Mouse (Mus musculus): ENCODE measurements around the gene Sorcs2. TPM values are rescaled to one million over a fixed set of nuclear protein-coding genes. Genes with fewer than 3 reads are reported as not detected.
A peak's percentile ranks its signal among the peaks of the same experiment; 100 is the strongest.

The Sorcs2 gene
- polyA plus RNA-seq, 1 experiment from 2014 or later: 14.8 TPM

GRCm38 (mm10) chr5:36075172-36076074 lies 322.5 kb downstream of the Sorcs2 start:
- ATAC-seq (ENCODE audit: low FRiP score): peak; percentile 68; the same call in 1 of the 2 replicates
- Histone ChIP-seq H3K4me2 (no peak overlapping the region), H3K4me1 (peaks cover 7% of the 10 kb centered on the region), H3K4me3 (replicated peaks) (no peak overlapping the region), H3K9ac (replicated peaks) (no peak overlapping the region), H3K9me3 (replicated peaks) (no peaks in the 10 kb centered on the region), H3K36me3 (no peaks in the 10 kb centered on the region), H3K27ac (replicated peaks) (no peak overlapping the region), H3K27me3 (replicated peaks) (no peaks in the 10 kb centered on the region; the same call in 1 of the 2 replicates)
- 25% methylated on average over 5 of the region's 5 CpGs for WGBS

- WGBS: 59% methylated on average over 6 of the region's 6 CpGs
- H3K4me2 ChIP-seq: no peak overlapping the region
- H3K36me3 ChIP-seq: no peaks in the 10 kb centered on the region
- 0 out of 2 replicates have a peak overlapping the region, but pooled peaks have one; percentile 3 for H3K27ac ChIP-seq (replicated peaks)
- H3K9me3 ChIP-seq (replicated peaks): no peaks in the 10 kb centered on the region
- H3K9ac ChIP-seq (replicated peaks): no peak overlapping the region
- peaks cover 14% of the 10 kb centered on the region for H3K27me3 ChIP-seq (replicated peaks)
- H3K4me1 ChIP-seq: peaks cover 17% of the 10 kb centered on the region
- no peak overlapping the region for H3K4me3 ChIP-seq (replicated peaks)
- ATAC-seq (ENCODE audit: low FRiP score): no peak
Measured at GRCm38 (mm10) chr5:36069503-36070360, 328.2 kb downstream of the Sorcs2 start.

GRCm38 (mm10) chr5:36067651-36068181 lies 330.2 kb downstream of the Sorcs2 start:
- ATAC-seq (ENCODE audit: low FRiP score): no peak
- peaks cover 16% of the 10 kb centered on the region for H3K27me3 ChIP-seq (replicated peaks)
- no peak overlapping the region for H3K27ac ChIP-seq (replicated peaks)

GRCm38 (mm10) chr5:36057804-36058322 lies 340.1 kb downstream of the Sorcs2 start:
- Histone ChIP-seq H3K4me3 (replicated peaks) (no peak overlapping the region), H3K9ac (replicated peaks) (no peak overlapping the region), H3K36me3 (no peaks in the 10 kb centered on the region), H3K4me1 (peaks cover 8% of the 10 kb centered on the region), H3K27ac (replicated peaks) (no peak overlapping the region; the same call in 1 of the 2 replicates), H3K27me3 (replicated peaks) (no peaks in the 10 kb centered on the region), H3K4me2 (no peak overlapping the region), H3K9me3 (replicated peaks) (no peaks in the 10 kb centered on the region)
- 52% methylated on average over 14 of the region's 14 CpGs for WGBS
- peak; percentile 67 for ATAC-seq (ENCODE audit: low FRiP score)

More at GRCm38 (mm10) chr5:36067651-36068181, 330.2 kb downstream of the Sorcs2 start:
- 22% methylated on average over 8 of the region's 8 CpGs for WGBS
- Histone ChIP-seq H3K9ac (replicated peaks) (no peak overlapping the region), H3K4me2 (no peak overlapping the region), H3K36me3 (no peaks in the 10 kb centered on the region), H3K4me1 (peaks cover 17% of the 10 kb centered on the region), H3K4me3 (replicated peaks) (no peak overlapping the region), H3K9me3 (replicated peaks) (no peaks in the 10 kb centered on the region)

- ATAC-seq (ENCODE audit: low FRiP score): no peak
- H3K9me3 ChIP-seq (replicated peaks): no peaks in the 10 kb centered on the region
- no peaks in the 10 kb centered on the region for H3K27me3 ChIP-seq (replicated peaks)
- peaks cover 8% of the 10 kb centered on the region for H3K4me1 ChIP-seq
- H3K36me3 ChIP-seq: no peaks in the 10 kb centered on the region
- H3K4me3 ChIP-seq (replicated peaks): no peak overlapping the region
- no peak overlapping the region for H3K4me2 ChIP-seq
- WGBS: 97% methylated on average over 2 of the region's 2 CpGs
- no peak overlapping the region for H3K27ac ChIP-seq (replicated peaks)
- H3K9ac ChIP-seq (replicated peaks): no peak overlapping the region
Measured at GRCm38 (mm10) chr5:36056921-36057320, 341.0 kb downstream of the Sorcs2 start.

GRCm38 (mm10) chr5:36055876-36056275 lies 342.1 kb downstream of the Sorcs2 start:
- Histone ChIP-seq H3K4me3 (replicated peaks) (no peak overlapping the region), H3K27me3 (replicated peaks) (no peaks in the 10 kb centered on the region), H3K4me1 (peaks cover 8% of the 10 kb centered on the region), H3K9ac (replicated peaks) (no peak overlapping the region), H3K36me3 (no peaks in the 10 kb centered on the region), H3K4me2 (no peak overlapping the region), H3K27ac (replicated peaks) (no peak overlapping the region), H3K9me3 (replicated peaks) (no peaks in the 10 kb centered on the region)
- no peak for ATAC-seq (ENCODE audit: low FRiP score)
- WGBS: 88% methylated on average over 14 of the region's 14 CpGs

- no peaks in the 10 kb centered on the region for H3K9me3 ChIP-seq (replicated peaks)
Measured at GRCm38 (mm10) chr5:36054498-36054897, 343.4 kb downstream of the Sorcs2 start.

GRCm38 (mm10) chr5:36043154-36043553 lies 354.8 kb downstream of the Sorcs2 start:
- H3K36me3 ChIP-seq: no peaks in the 10 kb centered on the region
- no peak overlapping the region for H3K4me3 ChIP-seq (replicated peaks)
- H3K4me1 ChIP-seq: peaks cover 23% of the 10 kb centered on the region
- no peak for ATAC-seq (ENCODE audit: low FRiP score)
- no peaks in the 10 kb centered on the region for H3K27me3 ChIP-seq (replicated peaks)
- H3K9me3 ChIP-seq (replicated peaks): no peaks in the 10 kb centered on the region
- H3K27ac ChIP-seq (replicated peaks): no peak overlapping the region
- no peak overlapping the region for H3K9ac ChIP-seq (replicated peaks)
- H3K4me2 ChIP-seq: no peak overlapping the region
- WGBS: 98% methylated on average over 2 of the region's 2 CpGs

More at GRCm38 (mm10) chr5:36054498-36054897, 343.4 kb downstream of the Sorcs2 start:
- Histone ChIP-seq H3K36me3 (no peaks in the 10 kb centered on the region), H3K4me1 (peaks cover 8% of the 10 kb centered on the region), H3K27ac (replicated peaks) (no peak overlapping the region), H3K9ac (replicated peaks) (no peak overlapping the region), H3K4me2 (no peak overlapping the region), H3K27me3 (replicated peaks) (no peaks in the 10 kb centered on the region), H3K4me3 (replicated peaks) (no peak overlapping the region)
- ATAC-seq (ENCODE audit: low FRiP score): no peak
- WGBS: 58% methylated on average over 3 of the region's 3 CpGs

GRCm38 (mm10) chr5:36041756-36042155 lies 356.2 kb downstream of the Sorcs2 start:
- WGBS: 89% methylated on average over 6 of the region's 6 CpGs
- ATAC-seq (ENCODE audit: low FRiP score): no peak
- Histone ChIP-seq H3K4me1 (peaks cover 23% of the 10 kb centered on the region), H3K27ac (replicated peaks) (peak overlapping the region; percentile 71; the same call in 1 of the 2 replicates), H3K4me2 (no peak overlapping the region), H3K4me3 (replicated peaks) (no peak overlapping the region), H3K9ac (replicated peaks) (no peak overlapping the region), H3K27me3 (replicated peaks) (no peaks in the 10 kb centered on the region), H3K36me3 (0 out of 2 replicates have a peak, but pooled peaks cover 3% of the 10 kb centered on the region), H3K9me3 (replicated peaks) (no peaks in the 10 kb centered on the region)

GRCm38 (mm10) chr5:36041236-36041562 lies 356.7 kb downstream of the Sorcs2 start:
- H3K27ac ChIP-seq (replicated peaks): peak overlapping the region; percentile 71
- peaks cover 23% of the 10 kb centered on the region for H3K4me1 ChIP-seq
- ATAC-seq (ENCODE audit: low FRiP score): no peak
- 0 out of 2 replicates have a peak, but pooled peaks cover 3% of the 10 kb centered on the region for H3K36me3 ChIP-seq
- H3K27me3 ChIP-seq (replicated peaks): no peaks in the 10 kb centered on the region
- no peak overlapping the region for H3K4me2 ChIP-seq
- H3K9ac ChIP-seq (replicated peaks): no peak overlapping the region
- no peaks in the 10 kb centered on the region for H3K9me3 ChIP-seq (replicated peaks)
- no peak overlapping the region for H3K4me3 ChIP-seq (replicated peaks)

All from neural tube, embryonic 15.5 days (tissue).